Mouse (Mus musculus) gastrocnemius, adult 2 months (tissue): ENCODE data around the gene Hspbap1. TPM values are rescaled to one million over a fixed set of nuclear protein-coding genes. Genes with fewer than 3 reads are reported as not detected.
A peak's percentile ranks its signal among the peaks of the same experiment; 100 is the strongest.

ENCODE experiments used
- DNase-seq: peaks from one replicate; pipeline ENCODE4 v3.0.0; 2022
- H3K27ac ChIP-seq: fragments of 200-600 bp; 2 replicates; pipeline ENCODE4 v1.8.1; 2022; ENCODE audit warnings: mild to moderate bottlenecking
- H3K4me3 ChIP-seq: fragments of 200-600 bp; 2 replicates; pipeline ENCODE4 v1.8.1; 2022; ENCODE audit warnings: mild to moderate bottlenecking, moderate library complexity
- CTCF ChIP-seq: fragments of 200-600 bp; IDR thresholded peaks from 2 replicates; pipeline ENCODE4 v1.8.1; 2022; ENCODE audit warnings: antibody characterized with exemption, mild to moderate bottlenecking, moderate library complexity
- intact Hi-C: fragments of 180-260 bp; cut with DNase I; formaldehyde crosslinking; loops from one replicate; pipeline ENCODE4 v1.15.1; 2025
- total RNA-seq, 2 experiments: library from RNA; stranded (reverse); gene quantifications; 2 replicates each; pipeline ENCODE4 v1.2.3; 2021

Gene Hspbap1
- total RNA-seq, 2 experiments from 2014 or later, result 3.1 to 3.3 TPM

- Histone ChIP-seq H3K27ac (no peak overlapping the region), H3K4me3 (no peak overlapping the region)
- intact Hi-C loops, result loop anchor here (10.0 kb wide), 2 partner anchors 178 to 268 kb away; partner anchors contain the start of gene Sema5b
- no peak for TF ChIP-seq CTCF
- no peak for DNase-seq
Observed at GRCm38 (mm10) chr16:35813119-35813518, 42.9 kb downstream of the Hspbap1 start.

- intact Hi-C loops, result loop anchor here (1.0 to 10.0 kb wide), 4 partner anchors 45 to 273 kb away; partner anchors contain the start of genes Hspbap1 and Sema5b
- Histone ChIP-seq H3K27ac (no peak overlapping the region), H3K4me3 (no peak overlapping the region)
- DNase-seq, result peak; percentile 82
- no peak; the same call in none of the 2 replicates for TF ChIP-seq CTCF
Observed at GRCm38 (mm10) chr16:35817255-35818089, 47.3 kb downstream of the Hspbap1 start.

- no peak overlapping the region for H3K27ac ChIP-seq
- no peak overlapping the region for H3K4me3 ChIP-seq
- no peak for DNase-seq
- no peak for TF ChIP-seq CTCF
- intact Hi-C loops, result no loop called here
Observed at GRCm38 (mm10) chr16:35829999-35830398, 59.8 kb downstream of the Hspbap1 start.

- TF ChIP-seq CTCF, result no peak
- intact Hi-C loops, result no loop called here
- no peak for DNase-seq
- Histone ChIP-seq H3K27ac (no peak overlapping the region), H3K4me3 (no peak overlapping the region)
Observed at GRCm38 (mm10) chr16:35832926-35833325, 62.8 kb downstream of the Hspbap1 start.

- no peak for DNase-seq
- Histone ChIP-seq H3K4me3 (no peak overlapping the region), H3K27ac (no peak overlapping the region)
- intact Hi-C loops, result no loop called here
- TF ChIP-seq CTCF, result no peak
Observed at GRCm38 (mm10) chr16:35834653-35835052, 64.5 kb downstream of the Hspbap1 start.

GRCm38 (mm10) chr16:35839680-35840079, 69.5 kb downstream of the Hspbap1 start:
- Histone ChIP-seq H3K4me3 (no peak overlapping the region), H3K27ac (no peak overlapping the region)
- intact Hi-C loops, result no loop called here

GRCm38 (mm10) chr16:35847138-35847537, 77.0 kb downstream of the Hspbap1 start:
- intact Hi-C loops, result no loop called here
- no peak overlapping the region for H3K4me3 ChIP-seq
- TF ChIP-seq CTCF, result no peak
- DNase-seq, result no peak
- no peak overlapping the region for H3K27ac ChIP-seq

More at GRCm38 (mm10) chr16:35839680-35840079, 69.5 kb downstream of the Hspbap1 start:
- DNase-seq, result no peak
- peak; percentile 66 for TF ChIP-seq CTCF

- intact Hi-C loops, result no loop called here
- no peak overlapping the region for H3K27ac ChIP-seq
- TF ChIP-seq CTCF, result no peak
- H3K4me3 ChIP-seq, result no peak overlapping the region
- DNase-seq, result no peak
Observed at GRCm38 (mm10) chr16:35855846-35856245, 85.7 kb downstream of the Hspbap1 start.

GRCm38 (mm10) chr16:35856766-35857165, 86.6 kb downstream of the Hspbap1 start:
- Histone ChIP-seq H3K4me3 (no peak overlapping the region), H3K27ac (no peak overlapping the region)
- no peak for TF ChIP-seq CTCF
- intact Hi-C loops, result no loop called here
- no peak for DNase-seq

GRCm38 (mm10) chr16:35860236-35860635, 90.1 kb downstream of the Hspbap1 start:
- DNase-seq, result no peak
- TF ChIP-seq CTCF, result no peak
- Histone ChIP-seq H3K27ac (no peak overlapping the region), H3K4me3 (no peak overlapping the region)
- intact Hi-C loops, result no loop called here

- no peak for DNase-seq
Observed at GRCm38 (mm10) chr16:35862057-35862456, 91.9 kb downstream of the Hspbap1 start.

GRCm38 (mm10) chr16:35867726-35868125, 97.6 kb downstream of the Hspbap1 start:
- TF ChIP-seq CTCF, result no peak
- no peak for DNase-seq
- intact Hi-C loops, result no loop called here

More at GRCm38 (mm10) chr16:35862057-35862456, 91.9 kb downstream of the Hspbap1 start:
- Histone ChIP-seq H3K4me3 (no peak overlapping the region), H3K27ac (no peak overlapping the region)
- intact Hi-C loops, result no loop called here
- peak; percentile 65 for TF ChIP-seq CTCF

GRCm38 (mm10) chr16:35869126-35869525, 99.0 kb downstream of the Hspbap1 start:
- DNase-seq, result peak; percentile 36
- intact Hi-C loops, result no loop called here
- H3K4me3 ChIP-seq, result peak overlapping the region; percentile 97
- peak; percentile 50 for TF ChIP-seq CTCF
- peak overlapping the region; percentile 92 for H3K27ac ChIP-seq

More at GRCm38 (mm10) chr16:35867726-35868125, 97.6 kb downstream of the Hspbap1 start:
- no peak overlapping the region for H3K4me3 ChIP-seq
- H3K27ac ChIP-seq, result no peak overlapping the region
